Mouse (Mus musculus): ENCODE measurements at regions not wholly inside any gene's neighbourhood (a gene's known extent, or its start where the extent isn't known, plus 50 kb on each side); places are given as distances from the start of the nearest gene placed in this dataset.
"Not testable (repeated sequence)": the region's sequence is repeated elsewhere in the genome, so short reads cannot be mapped to it uniquely, and the experiment has no call there.

DNA sequence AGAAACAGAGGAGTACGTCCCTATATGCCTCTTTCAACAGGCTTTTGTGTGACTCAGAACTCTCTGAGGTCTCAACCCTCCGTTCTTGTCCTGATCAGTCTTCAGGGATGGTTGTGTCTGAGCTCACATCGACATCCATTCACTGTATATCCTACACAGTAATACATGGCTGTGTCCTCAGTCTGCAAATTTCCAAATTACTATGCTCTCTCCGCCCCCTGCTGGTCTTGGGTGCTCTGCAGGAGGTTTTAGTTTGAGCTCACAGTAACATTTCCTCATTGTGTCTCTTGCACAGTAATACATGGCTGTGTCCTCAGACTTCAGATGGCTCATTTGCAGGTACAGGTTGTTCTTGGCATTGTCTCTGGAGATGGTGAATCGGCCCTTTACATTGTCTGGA, 53.5 kb downstream of the Adam6a start:
- H3K4me3 ChIP-seq; H3K27ac ChIP-seq; DNase-seq; intact Hi-C loops (cut with DNase I): not testable (repeated sequence)

DNA sequence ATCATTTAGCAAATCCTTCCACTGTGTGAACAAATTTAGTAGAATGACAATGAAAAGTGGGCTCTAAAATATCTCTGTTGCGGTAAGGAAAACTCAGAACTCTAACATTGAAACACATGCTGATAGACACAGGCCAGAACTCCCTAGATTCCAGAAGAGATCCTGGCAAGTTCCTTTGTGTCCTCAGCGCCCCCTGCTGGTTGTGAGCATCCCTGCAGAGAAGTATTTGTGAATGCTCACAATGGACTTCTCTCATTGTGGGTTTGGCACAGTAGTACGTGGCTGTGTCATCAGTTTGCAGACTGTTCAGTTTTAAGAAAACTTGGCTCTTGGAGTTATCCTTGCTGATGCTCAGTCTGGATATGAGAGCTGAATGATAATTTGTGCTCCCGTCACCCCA, 67.2 kb downstream of the Adam6a start:
- intact Hi-C loops (cut with DNase I): loop anchor here (10.0 kb wide), 2 partner anchors 104 to 126 kb away; partner anchors contain the start of gene Adam6b
- Histone ChIP-seq H3K4me3 (no peak overlapping the region), H3K27ac (no peak overlapping the region)
- peak; percentile 16 for DNase-seq
- peak; percentile 52 for TF ChIP-seq CTCF (IDR thresholded peaks at IDR 0.05)

DNA sequence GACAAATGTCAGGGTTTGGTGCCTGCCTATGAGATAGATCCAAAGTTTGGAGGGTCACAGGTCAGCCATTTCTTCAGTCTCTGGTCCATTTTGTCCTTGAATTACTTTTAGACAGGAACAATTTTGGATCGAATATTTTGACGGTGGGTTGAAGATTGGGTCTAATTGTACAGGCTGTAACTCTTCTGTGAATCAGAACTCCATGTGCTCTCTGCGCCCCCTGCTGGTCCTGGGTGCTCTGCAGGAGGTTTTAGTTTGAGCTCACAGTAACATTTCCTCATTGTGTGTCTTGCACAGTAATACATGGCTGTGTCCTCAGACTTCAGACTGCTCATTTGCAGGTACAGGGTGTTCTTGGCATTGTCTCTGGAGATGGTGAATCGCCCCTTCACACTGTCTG, 81.5 kb downstream of the Adam6a start:
- peak; percentile 9; the same call in 1 of the 2 replicates for TF ChIP-seq CTCF (IDR thresholded peaks at IDR 0.05)
- DNase-seq; H3K4me3 ChIP-seq; intact Hi-C loops (cut with DNase I); H3K27ac ChIP-seq: not testable (repeated sequence)

DNA sequence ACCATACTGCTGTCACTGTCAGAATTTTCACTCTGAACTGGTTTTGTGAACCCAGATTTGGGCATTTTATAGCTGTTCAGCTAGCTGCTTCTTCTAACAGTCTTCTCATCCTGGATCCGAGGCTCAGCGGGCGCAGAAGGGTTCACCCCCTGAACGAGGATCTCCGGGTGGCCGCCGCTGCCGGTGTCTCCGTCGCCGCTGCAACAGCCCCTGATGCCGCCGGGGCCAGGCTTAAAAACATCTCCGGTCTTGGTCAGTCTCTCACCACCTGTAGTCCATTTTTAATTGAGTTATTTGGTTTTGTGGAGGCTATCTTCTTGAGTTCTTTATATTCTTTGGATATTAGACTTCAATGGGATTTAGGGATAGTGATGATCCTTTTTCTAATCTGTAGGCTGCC, 87.1 kb downstream of the Adam6a start:
- intact Hi-C loops (cut with DNase I); H3K4me3 ChIP-seq; H3K27ac ChIP-seq; DNase-seq: not testable (repeated sequence)

Data from gastrocnemius, adult 2 months (tissue).